Mouse (Mus musculus) duodenum, adult 2 months (tissue): ENCODE data around the gene Cpsf4. TPM values are rescaled to one million over a fixed set of nuclear protein-coding genes. Genes with fewer than 3 reads are reported as not detected.

Experiments
- polyA plus RNA-seq: library from polyadenylated mRNA; depleted of rRNA; stranded (reverse); fragments of >200 nt; gene quantifications from 2 replicates; pipeline ENCODE4 v1.2.3, GENCODE M21; 2012; ENCODE audit warnings: low replicate concordance; rRNA removed

Cpsf4 gene
- 24.4 and 27.3 TPM in 2 replicates for polyA plus RNA-seq

GRCm38 (mm10) chr5:145166536-145167305 lies at the start of gene Cpsf4, which contains the start of gene Ptcd1:
TSS of gene Cpsf4 (plus strand) at chr5:145167213.
TSS of gene Ptcd1 (minus strand) at chr5:145167108.

GRCm38 (mm10) chr5:145139571-145140519 lies 27.2 kb upstream of the Cpsf4 start, which contains the start of the genes Pdap1 and Bud31:
TSS of gene Pdap1 (minus strand) at chr5:145140238.
TSS of gene Bud31 (plus strand) at chr5:145140362.

GRCm38 (mm10) chr5:145191962-145192361 lies 24.9 kb downstream of the Cpsf4 start, which contains the start of gene Atp5j2:
TSS of gene Atp5j2 (minus strand) at chr5:145192062.

GRCm38 (mm10) chr5:145201321-145201991 lies 34.4 kb downstream of the Cpsf4 start, which contains the start of gene Zkscan14:
TSS of gene Zkscan14 (minus strand) at chr5:145201868.

GRCm38 (mm10) chr5:145203936-145204691 lies 37.1 kb downstream of the Cpsf4 start, which contains the start of gene Zkscan5:
TSS of gene Zkscan5 (plus strand) at chr5:145204562.

GRCm38 (mm10) chr5:145231367-145231871 lies 64.4 kb downstream of the Cpsf4 start, which contains the start of gene Zfp655:
TSS of gene Zfp655 (plus strand) at chr5:145231715.

Other genes with a start within 250 kb of the Cpsf4 start
- 12.1 and 13.4 TPM in 2 replicates for gene Smurf1, start 201.4 kb upstream of the Cpsf4 start, polyA plus RNA-seq
- gene Gm4871, start 134.5 kb upstream of the Cpsf4 start, polyA plus RNA-seq: not detected in 2 replicates
- gene 1700018F24Rik, start 124.2 kb upstream of the Cpsf4 start, polyA plus RNA-seq: not detected in 2 replicates
- 67.4 and 87.0 TPM in 2 replicates for gene Arpc1a, start 83.4 kb upstream of the Cpsf4 start, polyA plus RNA-seq
- gene Kpna7, start 83.2 kb upstream of the Cpsf4 start, polyA plus RNA-seq: 0.09 TPM in 1 of 2 replicates, not detected in the other
- gene Arpc1b, start 53.0 kb upstream of the Cpsf4 start, polyA plus RNA-seq: 527 and 606 TPM in 2 replicates
- 19.7 and 24.5 TPM in 2 replicates for gene Pdap1, start 27.0 kb upstream of the Cpsf4 start, polyA plus RNA-seq
- gene Bud31, start 26.9 kb upstream of the Cpsf4 start, polyA plus RNA-seq: 35.8 and 42.8 TPM in 2 replicates
- 7.7 and 8.0 TPM in 2 replicates for gene Ptcd1, start 105 bp upstream of the Cpsf4 start, polyA plus RNA-seq
- gene Atp5j2, start 24.8 kb downstream of the Cpsf4 start, polyA plus RNA-seq: 95.6 and 164 TPM in 2 replicates
- gene Zkscan14, start 34.7 kb downstream of the Cpsf4 start, polyA plus RNA-seq: 1.5 and 2.4 TPM in 2 replicates
- gene Zkscan5, start 37.3 kb downstream of the Cpsf4 start, polyA plus RNA-seq: 2.0 and 2.3 TPM in 2 replicates
- gene Zfp655, start 64.5 kb downstream of the Cpsf4 start, polyA plus RNA-seq: 6.7 and 7.4 TPM in 2 replicates
- 9.2 and 9.5 TPM in 2 replicates for gene Zscan25, start 113.3 kb downstream of the Cpsf4 start, polyA plus RNA-seq
- gene Cyp3a57, start 178.1 kb downstream of the Cpsf4 start, polyA plus RNA-seq: not detected in 2 replicates